Mouse (Mus musculus): ENCODE measurements at regions not wholly inside any gene's neighbourhood (a gene's known extent, or its start where the extent isn't known, plus 50 kb on each side); places are given as distances from the start of the nearest gene placed in this dataset.

GRCm38 (mm10) chr4:124199884-124200844 lies 282.3 kb upstream of the 4930535I16Rik start:
- ATAC-seq (replicated peaks; ENCODE audit: low FRiP score, poor library complexity, severe bottlenecking), result no peak

DNA sequence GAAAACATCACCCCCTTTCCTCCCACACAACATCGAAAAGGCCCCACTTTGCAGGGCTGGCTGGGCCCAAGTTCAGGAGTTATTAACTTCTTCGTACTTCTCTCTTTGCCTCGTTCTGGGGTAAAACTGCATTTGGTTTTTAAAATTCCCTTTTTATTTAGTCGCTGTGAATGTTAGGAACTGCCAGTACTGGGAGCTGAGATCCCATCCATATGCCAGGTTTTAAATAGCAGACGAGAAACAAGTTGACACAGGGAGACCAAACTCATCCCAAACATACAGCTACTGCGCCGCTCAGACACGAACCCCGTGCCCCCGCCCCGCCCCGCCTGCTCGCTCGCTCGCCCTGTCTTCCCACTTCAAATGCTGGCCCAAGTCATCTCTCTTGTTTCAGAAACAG lies 281.0 kb upstream of the 4930535I16Rik start:
- no peak for ATAC-seq (replicated peaks; ENCODE audit: low FRiP score, poor library complexity, severe bottlenecking)

DNA sequence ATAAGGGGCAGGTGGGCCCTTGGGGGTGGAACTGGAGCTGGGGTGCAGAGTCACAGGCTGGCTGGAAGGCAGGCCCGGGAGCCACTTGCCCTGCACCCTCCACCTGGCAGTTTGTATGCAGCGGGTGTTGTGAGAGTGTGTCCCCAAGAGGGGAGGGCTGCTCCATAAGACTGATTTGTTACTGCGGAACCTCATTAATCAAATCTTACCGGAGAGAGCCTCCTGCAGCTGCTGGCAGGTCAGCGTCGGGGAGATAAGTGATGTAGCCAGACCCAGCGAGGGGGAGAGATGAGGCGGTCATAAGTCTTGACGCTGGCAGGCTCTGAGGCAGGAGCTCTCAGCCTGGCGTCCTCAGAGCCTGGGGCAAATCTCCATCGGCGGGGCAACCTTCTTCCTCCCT lies 278.9 kb upstream of the 4930535I16Rik start:
- ATAC-seq (replicated peaks; ENCODE audit: low FRiP score, poor library complexity, severe bottlenecking), result no peak

DNA sequence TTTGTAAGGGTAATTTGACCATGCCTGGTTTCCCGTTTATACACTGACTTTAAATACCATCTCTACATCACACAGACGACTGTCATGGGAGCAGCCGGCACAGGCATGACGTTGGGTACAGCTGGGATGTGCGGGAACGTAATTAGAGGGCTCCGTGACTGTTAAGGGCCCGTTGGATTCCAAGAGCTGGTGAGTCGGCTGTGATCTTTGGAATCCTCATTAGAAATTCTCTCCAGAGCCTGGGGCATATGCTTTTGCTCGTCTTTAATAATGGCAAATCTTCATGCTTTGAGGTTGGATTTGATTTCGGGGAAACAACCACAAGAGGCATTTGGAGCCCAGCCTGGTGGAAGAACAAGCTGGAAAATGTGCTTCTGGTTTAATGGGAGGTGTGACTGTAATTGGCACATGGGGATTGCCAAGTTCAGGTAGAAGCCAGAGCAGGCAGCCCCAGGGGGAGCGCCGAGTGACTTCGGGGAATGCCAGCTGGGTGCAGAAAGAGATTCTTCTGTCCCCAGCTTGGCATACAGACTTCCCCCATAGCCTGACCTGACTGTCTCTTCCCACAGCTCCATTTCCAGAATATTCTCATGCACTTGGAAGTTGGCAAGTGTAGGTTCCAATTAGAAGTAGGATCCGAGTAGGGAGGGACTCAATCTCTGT lies 275.4 kb upstream of the 4930535I16Rik start:
- no peak for ATAC-seq (replicated peaks; ENCODE audit: low FRiP score, poor library complexity, severe bottlenecking)

DNA sequence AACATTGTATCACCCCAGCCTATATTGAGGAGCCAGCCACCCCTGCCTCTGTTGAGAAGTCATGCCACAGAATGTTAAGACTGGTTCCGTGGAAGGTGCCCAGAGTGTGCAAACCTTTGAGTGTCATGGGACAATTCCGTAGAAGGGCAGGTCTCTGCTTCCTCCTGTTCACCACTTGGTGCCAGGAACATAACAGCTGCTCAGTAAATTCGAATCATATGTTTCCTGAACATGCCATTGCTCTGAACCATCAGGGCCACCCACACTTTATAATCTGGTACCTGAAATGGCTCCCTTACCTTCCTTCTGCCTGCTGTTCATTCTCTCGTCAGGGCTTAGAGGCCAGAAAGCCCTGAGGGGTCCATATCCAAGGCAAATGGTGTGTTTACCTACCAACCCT lies 273.0 kb upstream of the 4930535I16Rik start:
- ATAC-seq (replicated peaks; ENCODE audit: low FRiP score, poor library complexity, severe bottlenecking), result no peak

DNA sequence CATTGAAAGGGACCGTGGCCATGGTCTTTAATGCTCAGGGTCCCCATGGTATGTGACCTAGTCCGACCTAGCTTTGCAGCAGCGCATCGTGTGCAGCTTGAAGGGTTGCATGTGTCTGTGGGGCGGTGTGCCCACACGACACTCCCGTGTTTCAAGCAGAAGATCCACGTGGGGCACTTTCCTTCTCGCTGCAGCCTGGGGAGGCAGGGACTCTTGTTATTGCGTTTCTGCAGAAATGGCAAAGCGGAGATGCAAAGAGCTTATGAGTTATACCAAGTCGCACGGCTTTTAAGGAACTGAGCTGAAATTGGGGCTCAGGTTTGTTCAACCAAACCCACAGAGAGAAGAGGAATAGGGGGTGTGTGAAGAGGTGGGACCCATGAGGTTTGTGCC lies 272.2 kb upstream of the 4930535I16Rik start:
- ATAC-seq (replicated peaks; ENCODE audit: low FRiP score, poor library complexity, severe bottlenecking), result no peak

DNA sequence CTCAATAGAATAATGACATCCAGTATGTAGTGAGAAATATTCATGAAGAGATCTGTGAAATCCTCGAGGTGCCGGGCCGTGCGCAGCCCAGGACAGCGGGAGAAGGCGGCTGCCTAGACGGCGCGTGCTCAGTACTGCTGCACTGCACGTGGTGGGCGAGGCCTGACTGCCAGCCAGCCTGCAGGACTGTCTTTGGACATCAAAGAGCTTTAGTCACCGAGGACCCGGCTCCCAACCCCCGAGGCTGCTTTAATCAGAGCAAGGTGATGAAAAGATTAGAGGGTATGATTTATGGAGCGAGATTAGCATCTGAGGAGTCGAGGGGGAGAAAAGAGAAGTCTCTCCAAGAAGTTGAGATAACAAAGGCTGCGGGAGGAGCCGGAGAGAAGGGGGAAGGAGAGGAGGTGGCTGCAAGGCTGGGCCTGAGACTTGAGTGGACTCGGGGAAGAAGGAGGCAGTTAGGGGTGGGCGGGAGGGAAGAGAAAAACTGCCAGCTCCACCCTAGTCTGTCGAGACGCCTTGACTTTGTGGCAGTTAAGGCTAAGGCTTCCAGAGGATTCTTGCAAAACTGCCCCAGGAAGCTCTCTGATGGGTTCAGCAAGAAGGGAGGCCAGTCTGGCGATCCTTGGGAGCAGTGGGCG lies 271.6 kb upstream of the 4930535I16Rik start:
- no peak for ATAC-seq (replicated peaks; ENCODE audit: low FRiP score, poor library complexity, severe bottlenecking)

DNA sequence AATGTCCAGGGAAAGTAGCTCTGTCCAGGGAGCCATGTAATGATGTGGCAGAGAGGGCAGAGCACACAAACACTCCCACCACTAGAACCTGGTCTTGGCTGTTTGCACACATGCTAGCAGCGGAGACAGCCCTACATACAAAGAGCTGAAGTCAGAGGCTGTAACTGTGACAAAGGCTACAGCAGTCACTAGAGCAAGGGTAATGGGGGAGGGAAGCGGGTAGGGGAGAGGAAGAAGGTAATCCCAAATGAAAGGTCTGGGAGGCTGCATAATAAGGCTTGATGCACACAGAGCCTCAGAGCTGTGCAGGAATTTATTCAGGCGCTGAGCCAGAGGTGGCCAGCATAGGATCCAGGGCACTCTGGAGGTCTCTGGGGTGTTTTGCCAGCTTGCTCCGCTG lies 269.3 kb upstream of the 4930535I16Rik start:
- ATAC-seq (replicated peaks; ENCODE audit: low FRiP score, poor library complexity, severe bottlenecking), result no peak

GRCm38 (mm10) chr4:124181335-124181734 lies 263.5 kb upstream of the 4930535I16Rik start:
- no peak for ATAC-seq (replicated peaks; ENCODE audit: low FRiP score, poor library complexity, severe bottlenecking)

GRCm38 (mm10) chr4:124178401-124179018 lies 260.7 kb upstream of the 4930535I16Rik start:
- no peak for ATAC-seq (replicated peaks; ENCODE audit: low FRiP score, poor library complexity, severe bottlenecking)

DNA sequence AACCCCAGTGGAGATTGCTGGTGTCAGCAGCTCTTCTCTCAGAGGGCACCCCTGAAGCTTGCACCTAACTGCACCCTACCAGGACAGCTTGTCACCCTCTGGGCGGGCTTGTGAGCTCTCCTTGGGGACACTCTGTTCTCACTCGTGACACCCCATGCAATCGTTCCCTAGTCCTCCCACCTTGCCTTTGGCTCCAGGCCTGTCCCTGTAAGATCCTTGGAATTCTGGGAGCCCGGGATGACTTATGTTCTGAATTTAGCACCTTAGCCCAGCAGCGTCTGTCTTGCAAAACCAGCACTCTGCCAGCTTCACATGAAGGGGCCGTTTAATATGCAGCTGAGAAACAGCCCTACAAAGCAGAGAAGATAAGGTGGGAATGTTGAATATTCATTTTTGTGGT lies 257.7 kb upstream of the 4930535I16Rik start:
- no peak for ATAC-seq (replicated peaks; ENCODE audit: low FRiP score, poor library complexity, severe bottlenecking)

DNA sequence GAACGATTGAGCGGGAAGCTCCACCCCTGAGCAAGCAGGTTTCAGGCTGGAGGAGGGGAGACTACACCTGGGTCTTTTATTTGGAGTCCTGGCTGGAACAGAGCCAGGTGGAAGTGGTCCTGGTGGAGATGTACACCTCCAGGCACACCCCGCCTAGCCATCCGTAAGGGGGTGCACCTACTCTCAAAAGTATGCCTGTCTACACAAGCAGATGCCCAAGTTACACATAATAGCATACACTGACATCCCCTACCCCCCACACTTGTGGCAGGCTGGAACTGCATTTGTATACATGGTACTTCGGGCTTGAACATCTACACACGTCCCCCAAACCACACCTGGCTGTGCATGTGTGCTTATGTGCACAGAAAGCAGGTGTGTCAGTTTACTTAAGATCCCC lies 236.8 kb upstream of the 4930535I16Rik start:
- 0 out of 2 replicates have a peak, but pooled peaks have one; percentile 46 for ATAC-seq (replicated peaks; ENCODE audit: low FRiP score, poor library complexity, severe bottlenecking)

GRCm38 (mm10) chr4:124149771-124150451 lies 232.1 kb upstream of the 4930535I16Rik start:
- no peak for ATAC-seq (replicated peaks; ENCODE audit: low FRiP score, poor library complexity, severe bottlenecking)

- no peak for ATAC-seq (replicated peaks; ENCODE audit: low FRiP score, poor library complexity, severe bottlenecking)
Observed at GRCm38 (mm10) chr4:124149037-124149436, 231.2 kb upstream of the 4930535I16Rik start.

GRCm38 (mm10) chr4:124147276-124147675 lies 229.5 kb upstream of the 4930535I16Rik start:
- ATAC-seq (replicated peaks; ENCODE audit: low FRiP score, poor library complexity, severe bottlenecking), result no peak

DNA sequence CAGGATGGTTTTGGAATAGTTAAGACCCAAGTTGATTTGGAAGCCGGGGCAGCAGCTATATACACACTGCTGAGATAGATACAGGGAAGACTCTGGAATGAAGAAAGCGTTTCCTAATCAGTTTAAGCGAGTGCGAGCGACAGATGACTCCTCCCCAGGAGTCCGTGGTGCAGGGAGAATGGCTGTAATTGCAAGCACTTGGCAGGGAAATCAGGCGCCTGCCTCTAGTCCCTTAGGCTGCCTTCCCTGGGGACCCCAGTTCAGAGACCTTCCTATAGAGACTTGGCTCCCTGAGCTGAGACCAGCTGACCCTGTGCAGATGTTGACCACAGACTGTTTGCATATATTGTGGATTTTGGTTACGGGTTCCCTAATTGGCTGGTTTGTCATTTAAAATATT lies 228.3 kb upstream of the 4930535I16Rik start:
- ATAC-seq (replicated peaks; ENCODE audit: low FRiP score, poor library complexity, severe bottlenecking), result no peak

DNA sequence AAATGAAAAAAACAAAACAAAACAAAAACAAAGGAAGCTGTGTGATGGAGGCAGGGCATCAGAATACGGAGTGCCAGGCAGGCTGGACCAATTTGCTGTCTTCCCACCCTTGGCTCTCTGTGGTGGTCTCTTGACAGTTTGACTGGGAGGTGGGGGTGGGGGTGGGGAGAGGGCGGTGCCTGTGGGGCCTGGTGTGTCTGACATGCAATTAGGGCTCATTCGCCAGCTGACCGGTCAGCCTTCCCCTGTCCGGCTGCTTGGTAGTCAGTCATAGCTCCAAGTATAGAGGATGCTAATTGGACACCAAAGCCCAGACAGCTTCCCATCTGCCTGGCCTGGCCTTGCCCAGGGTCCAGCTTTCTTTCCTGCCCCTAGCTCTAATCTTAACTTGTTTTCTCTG lies 225.8 kb upstream of the 4930535I16Rik start:
- ATAC-seq (replicated peaks; ENCODE audit: low FRiP score, poor library complexity, severe bottlenecking), result no peak

GRCm38 (mm10) chr4:124143226-124143625 lies 225.4 kb upstream of the 4930535I16Rik start:
- ATAC-seq (replicated peaks; ENCODE audit: low FRiP score, poor library complexity, severe bottlenecking), result no peak

DNA sequence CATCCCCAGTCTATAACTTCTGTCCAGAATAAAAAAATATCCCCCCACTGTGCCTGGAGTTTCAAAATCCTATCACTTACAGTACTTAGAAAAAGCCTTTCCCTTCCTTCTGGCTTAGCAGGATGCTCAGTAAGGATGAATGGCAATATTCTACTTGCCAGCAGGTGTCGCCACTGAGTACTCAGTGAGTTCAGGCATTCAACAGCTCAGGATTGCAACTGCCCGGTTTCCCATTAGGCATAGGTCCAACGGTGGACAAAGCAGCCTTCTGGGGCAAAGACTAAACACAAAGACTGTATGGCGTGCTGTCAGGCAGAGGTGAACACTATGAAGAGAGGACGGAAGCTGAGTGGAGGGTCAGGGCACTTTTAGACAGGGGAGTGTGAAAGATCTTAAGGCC lies 224.3 kb upstream of the 4930535I16Rik start:
- ATAC-seq (replicated peaks; ENCODE audit: low FRiP score, poor library complexity, severe bottlenecking), result no peak

DNA sequence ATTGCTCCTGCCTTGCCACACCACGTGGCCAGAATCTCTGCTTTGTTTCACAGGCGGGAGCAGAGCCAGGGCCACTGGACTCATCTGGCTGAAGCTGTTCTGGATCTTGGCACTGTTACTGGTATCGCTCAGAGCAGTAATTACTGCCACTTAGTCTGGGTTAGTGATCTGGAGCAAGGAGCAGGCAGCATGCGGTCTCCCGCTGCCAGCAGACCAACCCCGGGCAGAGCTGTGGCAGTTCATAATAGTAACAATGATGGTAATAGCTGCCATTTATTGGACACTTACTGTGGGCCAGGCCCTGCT lies 217.3 kb upstream of the 4930535I16Rik start:
- ATAC-seq (replicated peaks; ENCODE audit: low FRiP score, poor library complexity, severe bottlenecking), result no peak
